Mouse (Mus musculus) yolk sac, embryonic 10.5 days (tissue): Measurements from ENCODE around the gene Acbd7.

Source experiments
- DNase-seq: peaks from one replicate; pipeline ENCODE4 v3.0.0-alpha.2; 2017; ENCODE audit warnings: low spot score

The Acbd7 gene

DNA sequence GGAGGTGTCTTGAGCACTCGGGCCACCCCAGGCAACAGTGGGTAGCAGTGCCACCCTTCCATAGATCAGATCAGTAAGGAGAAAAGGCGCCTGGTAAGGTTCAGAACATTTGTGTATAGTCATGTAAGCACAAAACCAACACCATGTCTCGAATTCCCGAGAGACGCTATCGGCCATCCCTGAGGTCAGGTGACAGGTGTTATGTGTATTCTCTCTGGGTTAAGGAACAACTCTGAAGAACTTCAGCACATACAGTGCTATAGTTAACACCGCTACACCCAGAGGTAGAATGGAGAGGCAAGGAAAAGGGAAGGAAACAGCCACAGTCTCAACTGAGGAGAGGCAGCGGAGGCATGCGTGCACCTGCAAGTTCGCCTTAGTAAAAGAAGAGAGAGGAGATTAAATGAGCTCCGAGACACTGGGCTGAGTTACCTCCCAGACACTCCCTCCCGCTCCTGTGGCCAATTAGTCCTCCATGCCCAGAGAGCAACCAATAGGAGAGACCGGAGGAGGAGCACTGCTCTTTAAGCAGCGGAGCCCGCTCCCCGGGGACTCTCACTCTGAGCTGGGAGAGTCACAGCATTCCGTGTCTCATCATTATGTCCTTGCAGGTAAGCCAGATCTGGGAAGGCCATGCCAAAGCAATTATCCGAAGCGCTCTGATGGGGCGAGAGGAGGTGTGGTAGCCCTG, at the start of gene Acbd7:
Gene Acbd7, plus strand, starts transcription at position 558 of the 691 bp plus-strand sequence.
- DNase-seq = peak; percentile 77

GRCm38 (mm10) chr2:3286243-3286642, 49.7 kb upstream of the Acbd7 start:
- DNase-seq = no peak

- no peak for DNase-seq
Observed at GRCm38 (mm10) chr2:3289581-3289980, 46.4 kb upstream of the Acbd7 start.

DNA sequence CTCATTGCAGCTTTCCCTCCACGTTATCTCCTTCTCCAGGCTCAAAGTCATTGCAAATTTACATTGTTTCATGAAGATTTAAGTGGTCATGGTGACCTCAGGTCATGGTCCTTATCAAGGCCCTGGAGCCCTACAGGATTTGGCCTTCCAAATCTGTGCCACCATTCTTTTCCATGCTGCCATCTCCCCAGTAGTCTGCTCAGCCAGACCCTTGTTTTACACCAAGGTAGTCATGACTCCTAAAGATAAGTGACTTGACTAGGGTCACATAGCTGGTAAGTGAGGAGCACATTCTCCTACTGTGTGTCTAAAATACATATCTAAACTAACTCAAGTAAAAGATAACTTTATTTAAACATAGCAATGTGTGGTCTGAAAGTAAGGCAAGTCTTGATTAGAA, 43.8 kb upstream of the Acbd7 start:
- no peak for DNase-seq

DNA sequence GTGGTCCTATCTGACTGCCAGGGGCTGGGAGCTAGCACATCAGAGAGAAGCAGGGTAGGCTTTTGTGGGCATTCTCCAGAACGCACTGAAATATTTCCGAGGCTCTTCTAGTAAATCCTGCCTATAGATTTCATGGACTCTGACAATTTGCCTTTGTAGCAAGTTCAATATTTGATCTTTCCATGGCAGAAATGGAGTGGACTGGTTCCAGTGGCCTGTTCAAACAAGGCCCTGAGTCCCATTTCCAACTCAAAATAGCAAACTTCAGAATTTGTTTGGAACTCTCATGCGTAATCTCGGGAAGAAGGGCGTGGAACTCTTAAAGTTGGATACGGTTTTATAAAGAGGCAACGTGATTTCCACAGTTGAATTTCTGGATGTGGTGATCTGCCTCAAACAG, 40.1 kb upstream of the Acbd7 start:
- no peak for DNase-seq

DNA sequence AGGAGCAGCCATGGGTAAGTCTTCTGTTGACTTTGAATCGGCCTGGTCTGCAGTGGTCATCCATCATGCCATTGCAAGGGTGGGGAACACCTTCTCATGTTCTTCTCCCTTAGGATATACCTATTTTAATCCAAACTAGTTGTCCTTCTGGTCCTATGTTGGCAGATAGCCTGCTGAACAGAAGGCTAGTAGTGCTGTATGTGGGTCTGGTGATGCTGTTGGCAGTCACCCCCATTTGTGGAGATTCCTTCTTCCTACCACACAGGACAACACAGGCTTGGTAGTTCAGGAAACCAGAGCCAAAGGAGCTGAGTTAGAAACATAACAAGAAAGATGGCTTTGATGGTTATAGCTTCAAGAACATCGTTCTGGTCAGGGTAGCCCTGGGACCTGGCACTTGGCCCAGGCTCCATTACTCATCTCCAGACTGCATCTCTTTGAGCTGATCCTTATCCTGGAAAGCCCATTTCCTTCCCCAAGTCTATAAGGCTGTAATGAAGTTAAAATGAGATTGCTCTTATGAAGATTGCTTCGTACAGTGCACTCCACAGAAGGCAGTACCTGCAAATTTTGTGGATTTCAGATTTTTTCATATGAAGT, 30.4 kb upstream of the Acbd7 start:
- DNase-seq = no peak

DNA sequence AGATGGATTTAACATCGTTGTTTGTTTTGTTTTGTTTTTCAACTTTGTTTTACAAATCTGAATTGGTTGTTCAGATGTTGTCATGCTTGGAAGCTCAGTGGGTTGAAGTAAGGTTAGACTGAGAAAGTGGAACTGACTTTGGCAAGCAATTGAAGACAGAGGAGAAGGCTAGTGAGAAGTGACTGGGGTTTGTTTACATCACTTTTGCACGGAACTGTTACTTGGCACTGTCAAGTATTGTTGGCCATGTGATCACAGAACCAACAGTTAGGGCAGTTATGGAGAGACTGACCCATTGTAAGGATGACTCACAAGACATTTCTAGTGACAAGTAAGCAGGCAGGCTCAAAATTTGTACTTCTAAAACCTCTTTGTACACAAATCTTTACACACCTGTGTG, 12.8 kb upstream of the Acbd7 start:
- DNase-seq = no peak

DNA sequence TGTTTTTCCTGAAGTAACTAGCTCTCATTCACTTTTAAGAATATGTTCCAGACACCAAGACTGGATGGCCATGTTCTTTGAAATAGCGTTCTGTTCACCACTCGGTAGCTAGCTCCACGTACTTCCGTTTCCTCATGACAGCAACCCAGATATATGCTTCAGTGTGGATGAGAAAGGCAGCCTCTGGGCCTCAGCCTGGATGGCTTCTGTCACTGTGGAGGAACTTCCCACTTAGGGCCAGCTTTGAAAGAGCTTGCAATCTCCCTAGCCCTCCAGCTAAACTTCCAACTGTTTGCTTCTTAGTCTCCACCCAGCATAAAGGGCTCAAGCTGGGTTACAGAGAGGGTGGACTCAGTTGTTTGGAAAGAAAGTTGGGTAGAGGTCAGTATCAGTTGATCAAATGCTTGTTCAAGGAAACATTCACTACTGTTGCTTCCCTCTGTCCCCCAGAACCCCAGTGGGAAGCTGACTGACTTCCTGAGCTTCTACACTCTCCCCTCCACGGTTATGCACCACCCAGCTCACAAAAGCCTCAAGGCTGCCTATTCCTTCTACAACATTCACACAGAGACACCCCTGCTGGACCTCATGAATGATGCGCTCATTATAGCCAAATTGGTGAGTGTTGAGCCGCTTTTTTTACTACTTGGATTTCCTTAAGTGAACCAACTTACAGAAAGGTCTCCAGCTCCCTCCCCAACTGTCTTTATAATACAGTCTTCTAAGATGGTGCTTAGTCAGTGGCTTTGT, 11.4 kb upstream of the Acbd7 start:
- DNase-seq = no peak

GRCm38 (mm10) chr2:3326547-3326946, 9.4 kb upstream of the Acbd7 start:
- DNase-seq = no peak

DNA sequence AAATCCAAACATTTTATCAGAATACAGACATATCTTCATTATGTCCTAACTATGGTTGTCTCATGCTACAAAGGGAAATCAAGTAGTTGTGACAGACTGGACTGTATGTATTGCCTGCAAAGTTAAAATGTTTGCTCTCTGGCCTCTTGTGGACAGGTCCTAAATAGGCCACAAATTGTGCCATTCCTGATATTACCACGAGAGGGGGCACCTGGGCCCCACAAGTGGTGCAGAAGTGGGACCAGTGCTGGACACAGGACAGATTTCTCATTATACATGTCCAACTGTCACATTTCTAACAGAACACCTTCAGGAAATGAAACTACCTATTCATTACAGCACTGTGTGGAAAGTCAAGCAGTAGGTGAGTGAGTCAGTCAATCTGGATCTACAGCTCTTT, 8.6 kb upstream of the Acbd7 start:
- peak; percentile 27 for DNase-seq

DNA sequence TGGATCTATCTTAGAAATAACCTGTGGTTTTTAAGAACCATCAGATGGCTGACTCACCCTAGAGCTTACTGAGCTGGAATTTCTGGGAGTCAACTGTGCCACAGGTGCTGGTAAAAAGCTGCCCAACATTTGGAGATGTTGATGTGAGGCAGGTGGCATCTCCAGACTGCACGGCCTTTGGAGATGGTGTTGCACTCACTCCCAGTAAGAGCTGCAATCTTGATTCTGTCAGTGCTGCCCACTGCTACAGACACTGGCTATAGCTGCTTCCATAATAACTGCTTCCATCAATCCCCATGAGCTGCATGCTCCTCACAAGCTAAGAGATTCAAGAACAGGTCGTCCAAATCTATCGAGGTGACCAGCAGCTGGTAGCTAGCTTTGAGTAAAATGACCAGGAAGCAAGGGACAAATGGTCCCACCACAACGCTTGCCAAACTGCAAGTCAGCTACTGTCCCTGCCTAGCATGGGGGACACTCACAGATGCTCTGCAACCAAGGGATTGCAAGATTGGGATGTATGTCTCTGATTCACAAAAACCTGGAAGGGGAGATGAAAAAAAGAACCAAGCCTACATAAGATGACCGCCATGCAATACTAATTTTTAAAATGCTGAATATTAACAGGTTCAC, 4.8 kb upstream of the Acbd7 start:
- DNase-seq = no peak

DNA sequence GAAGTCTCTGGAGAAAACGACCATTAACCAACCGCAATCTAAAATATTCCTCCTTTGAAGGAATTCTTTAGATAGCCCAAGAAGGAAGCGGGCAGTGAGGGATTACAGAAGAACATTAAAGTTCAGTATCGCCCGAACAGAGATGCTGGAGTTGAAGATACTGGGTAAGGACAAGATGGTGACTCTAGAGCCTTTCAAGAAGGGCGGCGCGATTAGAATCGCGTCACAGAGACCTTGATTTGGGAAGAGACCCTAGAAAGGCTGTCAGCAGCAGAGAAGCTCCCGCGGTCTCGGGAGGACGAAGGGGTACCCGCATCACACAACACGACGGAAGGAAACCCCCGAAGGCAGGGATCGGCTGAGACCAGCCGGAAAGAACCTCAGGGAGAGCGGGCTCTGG, 3.9 kb upstream of the Acbd7 start:
- no peak for DNase-seq

DNA sequence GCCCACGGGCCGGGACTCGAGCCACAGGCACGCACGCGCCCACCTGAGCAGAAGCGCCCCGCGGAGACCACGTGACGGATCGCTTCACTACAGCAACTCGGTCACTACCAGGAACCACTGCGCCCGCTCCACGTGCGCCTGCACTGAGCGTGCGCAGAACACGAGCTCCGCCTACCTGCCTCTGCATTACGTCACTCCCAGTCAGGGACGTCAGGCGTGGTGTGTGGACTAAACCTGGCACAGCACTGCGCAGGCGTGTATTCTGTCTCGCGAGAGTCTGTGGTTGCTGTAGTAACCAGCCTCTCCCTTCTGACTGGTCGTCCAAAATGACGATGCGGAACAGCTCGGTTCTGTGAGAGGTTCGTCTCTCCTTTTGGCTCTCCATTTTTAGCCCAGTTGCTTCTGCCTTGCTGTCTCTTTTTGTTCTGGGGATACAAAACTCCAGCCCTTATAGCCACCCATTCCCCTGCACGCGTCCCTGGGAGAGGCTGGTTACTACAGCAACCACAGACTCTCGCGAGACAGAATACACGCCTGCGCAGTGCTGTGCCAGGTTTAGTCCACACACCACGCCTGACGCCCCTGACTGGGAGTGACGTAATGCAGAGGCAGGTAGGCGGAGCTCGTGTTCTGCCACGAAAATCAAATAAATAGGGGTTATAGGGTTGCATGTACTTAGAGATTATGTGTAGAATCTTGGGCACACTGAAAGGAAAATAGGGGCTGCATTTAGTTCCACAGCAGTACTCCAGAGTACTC, 3.3 kb upstream of the Acbd7 start, which contains the start of gene Rpp38:
Gene Rpp38, minus strand, starts transcription at position 160 of the 759 bp plus-strand sequence.
- DNase-seq = peak; percentile 98

DNA sequence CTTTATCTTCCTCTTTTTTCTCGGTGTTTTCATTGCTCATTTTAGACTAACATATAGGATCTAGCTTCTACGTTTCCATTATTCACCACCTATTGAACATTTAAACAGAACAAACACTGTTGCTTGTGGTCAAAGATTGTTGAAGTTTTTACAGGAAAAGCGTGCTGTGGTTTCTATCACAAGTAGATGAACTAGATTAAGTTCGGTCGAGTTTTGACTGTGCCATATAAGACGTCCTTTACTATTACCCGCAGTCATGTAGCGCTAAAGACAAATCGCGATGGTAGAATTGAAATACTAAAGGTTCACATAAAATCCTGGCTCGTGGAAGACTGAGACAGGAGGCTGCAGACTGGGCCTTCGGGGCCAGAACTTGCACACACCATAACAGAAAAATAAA, 2.2 kb upstream of the Acbd7 start:
- DNase-seq = no peak

DNA sequence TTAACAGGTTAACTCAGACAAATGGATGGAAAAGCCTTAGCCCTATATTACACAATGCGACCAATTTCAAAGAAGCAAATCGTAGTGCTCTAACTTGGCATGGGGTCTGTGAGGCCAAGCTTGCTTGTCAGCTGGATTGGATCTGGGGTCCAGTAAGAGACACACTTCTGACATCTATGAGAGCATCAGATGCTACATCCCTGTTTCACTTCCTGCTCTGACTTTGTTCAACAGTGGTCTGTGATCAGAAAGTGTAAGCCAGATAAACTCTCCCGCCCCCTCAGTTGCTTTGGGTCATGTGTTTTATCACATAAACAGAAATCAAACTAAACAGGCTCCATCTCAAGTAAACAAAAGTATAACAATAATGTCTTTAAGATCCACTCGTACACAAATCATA, 12.5 kb downstream of the Acbd7 start:
- DNase-seq = no peak

DNA sequence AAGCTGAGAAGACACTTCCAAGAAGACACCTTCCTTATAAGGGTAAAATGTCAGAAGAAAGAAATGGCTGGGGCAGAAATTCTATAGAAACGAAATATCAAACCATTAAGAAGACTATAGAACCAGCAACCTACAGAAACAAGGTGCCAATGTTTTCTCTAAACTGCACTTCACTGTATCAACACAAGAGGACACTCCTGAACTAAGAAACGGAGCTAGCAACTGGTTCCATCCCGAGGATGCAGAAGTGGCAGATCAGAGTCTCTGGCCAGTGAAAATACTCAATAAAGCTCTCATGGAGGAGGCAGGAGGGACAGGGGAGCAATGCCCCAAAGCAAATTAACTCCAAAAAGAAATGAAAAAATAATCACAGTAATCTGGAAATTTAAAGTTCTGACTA, 13.0 kb downstream of the Acbd7 start:
- DNase-seq = no peak

DNA sequence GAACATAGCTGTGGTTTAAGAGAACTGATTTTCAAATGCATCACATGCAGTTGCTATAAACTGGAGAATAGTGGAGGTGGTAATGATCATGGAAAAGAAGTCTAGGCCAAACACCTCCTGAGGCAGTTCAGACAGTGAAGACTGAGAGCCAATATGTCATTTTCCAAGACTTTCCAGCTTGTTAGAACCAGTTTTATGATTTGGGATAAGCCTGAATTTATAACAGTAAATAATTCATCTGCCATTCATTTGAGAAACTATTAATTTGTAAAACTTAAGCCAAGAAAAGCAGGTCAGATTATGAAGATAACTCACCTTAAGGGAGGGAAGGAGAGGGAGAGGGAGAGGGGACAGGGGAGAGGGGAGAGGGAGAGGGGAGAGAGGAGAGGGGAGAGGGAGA, 17.2 kb downstream of the Acbd7 start:
- DNase-seq = no peak

- DNase-seq = no peak
Observed at GRCm38 (mm10) chr2:3355793-3356192, 19.8 kb downstream of the Acbd7 start.

GRCm38 (mm10) chr2:3356311-3356710, 20.3 kb downstream of the Acbd7 start:
- no peak for DNase-seq

DNA sequence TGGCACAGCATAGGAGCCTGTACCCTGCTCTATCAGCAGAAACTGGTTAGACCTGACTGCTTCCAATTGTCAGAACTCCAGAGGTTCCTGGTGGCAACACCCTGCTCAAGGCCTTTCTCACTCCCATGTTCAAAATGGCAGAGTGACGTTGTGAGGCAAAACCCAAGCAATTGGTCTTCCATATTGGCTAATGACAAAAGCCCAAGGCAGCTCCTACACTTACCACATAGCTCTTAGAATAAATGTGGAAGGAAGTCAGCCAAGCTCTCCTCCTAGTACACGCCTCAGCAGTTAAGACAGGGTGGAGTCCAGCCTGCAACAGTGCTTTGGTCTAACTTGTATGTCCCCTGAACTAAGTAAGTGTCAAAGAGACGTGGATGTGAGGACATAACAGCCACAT, 21.9 kb downstream of the Acbd7 start:
- DNase-seq = no peak

DNA sequence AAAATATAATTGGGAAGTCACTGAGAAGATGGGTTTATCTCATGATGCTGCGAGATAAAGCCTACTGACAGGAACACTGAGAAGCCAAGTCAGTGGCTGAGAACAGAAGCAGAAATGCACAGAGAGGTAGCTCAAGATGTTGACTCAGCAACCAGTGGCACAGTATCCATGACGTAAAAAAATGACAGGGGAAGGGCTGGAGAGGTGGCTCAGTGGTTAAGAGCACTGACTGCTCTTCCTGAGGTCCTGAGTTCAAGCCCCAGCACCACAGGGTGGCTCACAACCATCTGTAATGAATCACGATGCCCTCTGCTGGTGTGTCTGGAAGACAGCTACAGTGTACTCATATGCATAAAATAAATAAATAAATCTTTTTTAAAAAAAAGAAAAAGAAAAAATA, 25.1 kb downstream of the Acbd7 start:
- no peak for DNase-seq

DNA sequence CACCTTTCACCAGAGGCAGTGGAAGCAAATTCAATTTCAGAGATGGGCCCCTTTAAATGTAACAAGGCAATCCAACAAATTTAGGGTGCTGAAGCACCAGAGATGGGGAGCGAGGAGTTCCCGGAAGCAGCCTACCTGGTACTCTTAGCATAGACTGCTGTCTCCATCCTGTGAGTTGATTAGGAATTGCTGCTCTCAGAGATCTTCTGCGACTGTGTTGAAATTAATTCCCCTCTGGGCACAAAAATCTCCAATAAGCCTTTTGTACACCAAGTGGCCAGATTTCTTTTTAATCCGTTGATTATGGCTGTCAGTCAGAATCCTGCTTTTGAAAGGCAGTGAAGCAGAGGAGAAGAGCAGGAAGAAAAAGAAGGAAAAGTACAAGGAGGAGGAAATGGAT, 29.2 kb downstream of the Acbd7 start:
- DNase-seq = no peak
